Mouse (Mus musculus) layer of hippocampus, adult 18-20 months (tissue): Measurements from ENCODE around the gene Gpam. TPM values are rescaled to one million over a fixed set of nuclear protein-coding genes. Genes with fewer than 3 reads are reported as not detected.

Source experiments
- DNase-seq, 2 experiments: peaks; one replicate each; pipeline ENCODE4 v3.0.0; 2022; ENCODE audit warnings: low spot score in 2 of 2
- total RNA-seq, 2 experiments: library from RNA; stranded (reverse); gene quantifications; 2 replicates each; pipeline ENCODE4 v1.2.3; 2021

The Gpam gene
- total RNA-seq, 2 experiments from 2014 or later, result 42.5 to 43.4 TPM

DNA sequence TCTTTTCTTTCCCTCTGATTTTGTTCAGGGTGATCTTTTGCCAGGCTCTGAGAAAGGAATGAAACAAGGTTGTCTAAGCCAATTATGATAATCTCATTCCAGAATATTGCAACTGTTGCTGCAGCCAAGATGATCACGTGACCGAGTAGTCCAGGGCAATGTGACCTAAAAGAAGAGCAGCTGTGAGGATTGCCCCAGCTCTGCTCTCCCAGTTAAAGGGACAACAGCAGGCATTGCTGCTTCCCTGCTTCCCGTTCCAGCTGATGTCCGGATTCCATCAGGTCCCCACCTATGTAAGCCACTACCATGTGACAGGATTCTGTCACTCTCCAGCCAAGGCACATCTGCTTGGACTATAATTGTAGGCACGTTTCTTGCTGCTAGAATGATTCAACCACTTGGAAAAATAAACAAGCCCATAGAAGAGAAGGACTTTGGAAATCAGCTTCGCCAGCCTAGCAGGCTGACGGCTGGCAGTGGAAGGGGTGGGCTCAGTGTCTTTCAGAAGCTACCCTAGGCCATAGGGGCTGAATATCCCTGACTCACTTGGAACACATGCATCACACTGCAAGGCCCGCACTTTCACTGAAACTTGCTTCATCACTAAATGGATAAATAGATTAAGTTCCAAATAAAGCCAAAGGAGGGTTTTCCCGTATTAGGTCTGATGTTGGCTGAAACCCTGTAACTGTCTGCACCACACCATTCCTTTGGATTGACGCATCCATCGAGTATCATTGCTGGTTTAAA, 23.8 kb downstream of the Gpam start:
- DNase-seq, result peak; percentile 32 to 70

DNA sequence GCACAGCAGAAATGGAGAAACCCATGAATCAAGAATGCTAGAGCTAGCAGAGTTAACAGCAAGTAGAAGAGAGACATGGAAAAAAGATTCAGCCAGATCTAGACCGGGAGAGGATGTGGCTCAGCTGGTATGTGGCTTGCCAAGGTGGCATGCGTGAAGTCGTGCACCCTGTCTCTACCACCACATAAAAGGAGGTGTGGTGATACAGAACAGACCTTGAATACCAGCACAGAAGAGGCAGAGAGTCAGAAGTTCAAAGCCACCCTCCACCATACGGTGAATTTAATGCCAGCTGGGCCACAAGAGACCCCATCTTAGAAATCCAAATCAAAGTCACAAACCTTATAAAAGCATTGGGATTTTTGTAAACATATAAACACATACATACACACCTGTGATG, 25.4 kb downstream of the Gpam start:
- no peak for DNase-seq

DNA sequence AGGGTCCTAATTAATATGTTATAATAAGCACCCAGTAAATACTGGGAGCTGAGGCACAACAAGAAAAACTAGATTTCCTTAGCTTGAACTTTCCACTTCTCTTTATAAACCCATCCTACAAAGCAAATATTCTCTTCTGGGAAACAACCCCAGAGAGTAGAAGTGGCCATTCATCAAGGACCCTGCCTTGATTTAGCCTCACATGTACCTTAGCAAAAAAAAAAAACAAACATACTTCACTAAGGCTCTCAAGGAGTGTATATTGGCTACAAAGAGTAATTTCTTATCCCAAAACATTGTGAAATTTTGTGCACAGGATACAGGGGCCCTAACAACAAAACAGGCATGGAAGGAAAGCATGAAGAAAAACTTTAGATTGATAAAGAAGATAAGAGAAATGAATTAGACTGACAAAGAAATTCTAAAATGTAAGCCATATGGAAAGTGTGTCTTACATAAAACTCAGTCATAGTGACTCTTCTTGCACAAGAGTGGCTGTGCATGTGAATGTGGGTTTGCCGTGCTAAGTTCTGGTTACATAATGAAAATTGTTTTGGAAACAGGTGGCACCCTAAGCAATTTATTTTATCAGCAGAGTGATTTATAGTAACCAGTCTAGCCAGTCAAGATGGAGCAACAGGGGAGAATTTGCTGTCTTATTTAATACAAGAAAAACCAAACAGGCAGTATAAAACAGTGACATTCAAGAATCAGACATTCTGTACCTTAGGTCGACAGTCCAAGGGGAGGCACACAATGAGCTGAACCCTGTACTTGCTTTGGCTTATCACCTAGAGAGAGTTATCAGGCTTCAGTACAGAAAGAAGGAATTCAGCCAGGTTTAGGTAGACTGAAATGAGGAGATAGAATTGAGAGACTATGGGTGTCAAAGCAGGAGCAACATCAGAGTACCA, 26.6 kb downstream of the Gpam start:
- peak in 1 of 2 experiments; percentile 28 for DNase-seq

DNA sequence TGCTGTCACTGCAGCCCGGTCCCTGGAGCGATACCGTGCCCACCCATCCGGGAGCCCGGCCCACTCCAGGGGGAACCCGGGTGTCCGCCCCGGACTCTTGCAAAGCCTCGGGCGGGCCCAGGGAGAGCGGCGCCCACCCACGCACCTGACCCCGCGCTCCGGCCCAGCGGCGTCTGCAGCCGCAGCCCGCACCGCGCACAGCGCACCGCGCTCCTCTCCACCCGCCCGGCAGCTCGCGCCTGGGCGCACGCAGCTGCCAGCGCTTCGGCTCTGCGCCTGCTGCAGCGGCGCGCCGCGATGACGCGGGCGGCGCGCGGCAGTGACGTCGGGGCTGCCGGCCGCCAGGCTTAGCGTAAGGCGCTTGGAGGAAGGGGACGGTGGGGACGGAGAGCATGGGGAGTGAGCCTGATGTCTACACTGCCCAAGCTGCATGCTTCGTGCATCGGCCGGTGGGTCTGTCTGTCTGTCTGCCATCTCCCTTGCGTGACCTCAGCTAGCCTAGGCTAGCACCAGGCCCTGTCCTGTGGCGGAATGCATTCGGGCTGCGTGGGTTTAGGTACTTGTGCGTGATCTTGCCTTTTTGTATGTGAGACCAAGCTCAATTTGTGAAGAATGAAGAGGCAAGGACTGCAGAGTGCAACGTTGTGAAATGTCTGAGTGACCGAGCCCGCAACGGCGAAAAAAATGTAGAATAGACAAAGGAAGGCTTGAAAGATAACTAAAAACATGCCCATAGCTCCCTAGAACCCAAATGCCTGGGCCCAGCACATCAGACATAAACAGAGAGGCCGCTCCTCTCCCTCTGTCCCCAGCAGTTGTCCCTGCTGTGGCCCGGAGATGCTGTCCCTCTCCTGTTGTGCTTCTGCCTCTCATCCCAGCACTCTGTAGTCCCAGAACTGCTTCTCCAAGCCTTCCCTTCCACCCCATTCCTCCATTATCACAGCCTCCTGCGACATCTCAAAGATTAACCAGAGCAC, 27.6 kb downstream of the Gpam start:
- DNase-seq, result peak; percentile 76 to 91

DNA sequence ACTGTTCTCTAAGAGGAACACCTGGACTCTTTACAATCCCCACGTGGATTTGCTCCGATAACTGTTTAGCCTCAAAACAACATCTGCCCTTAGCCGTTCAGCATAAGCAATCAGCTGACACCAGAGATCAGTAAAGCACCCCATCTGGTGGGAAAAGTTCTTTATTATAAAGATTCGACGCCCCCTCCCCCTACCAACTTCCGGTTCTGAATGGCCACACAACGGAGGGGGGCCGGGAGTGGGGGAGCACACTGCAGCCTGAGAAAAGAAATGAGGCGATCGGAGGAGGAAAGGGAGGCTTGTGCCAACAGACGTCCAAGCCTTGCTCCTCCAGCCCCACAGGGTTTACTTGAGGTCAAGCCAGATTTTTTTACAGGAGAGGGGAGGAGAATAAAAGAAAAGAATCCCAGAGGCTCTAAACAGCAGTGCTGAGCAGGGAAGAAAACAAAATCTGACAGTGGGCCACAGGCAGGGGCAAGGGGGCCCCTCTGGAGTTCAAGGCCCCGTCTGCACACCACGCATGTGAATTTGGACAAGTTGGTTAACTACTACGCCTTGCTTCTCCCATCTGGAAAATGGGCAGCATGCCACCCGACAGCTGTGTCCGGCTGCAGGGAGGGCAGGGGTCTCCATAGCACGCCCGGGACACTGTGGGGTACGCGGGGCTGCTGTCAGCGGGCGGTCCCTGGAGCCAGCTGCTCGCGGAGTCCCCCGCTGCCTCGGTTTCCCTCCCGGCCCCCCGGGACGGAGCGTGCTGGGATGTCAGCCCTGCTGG, 28.4 kb downstream of the Gpam start:
- peak in 1 of 2 experiments; percentile 30 for DNase-seq

DNA sequence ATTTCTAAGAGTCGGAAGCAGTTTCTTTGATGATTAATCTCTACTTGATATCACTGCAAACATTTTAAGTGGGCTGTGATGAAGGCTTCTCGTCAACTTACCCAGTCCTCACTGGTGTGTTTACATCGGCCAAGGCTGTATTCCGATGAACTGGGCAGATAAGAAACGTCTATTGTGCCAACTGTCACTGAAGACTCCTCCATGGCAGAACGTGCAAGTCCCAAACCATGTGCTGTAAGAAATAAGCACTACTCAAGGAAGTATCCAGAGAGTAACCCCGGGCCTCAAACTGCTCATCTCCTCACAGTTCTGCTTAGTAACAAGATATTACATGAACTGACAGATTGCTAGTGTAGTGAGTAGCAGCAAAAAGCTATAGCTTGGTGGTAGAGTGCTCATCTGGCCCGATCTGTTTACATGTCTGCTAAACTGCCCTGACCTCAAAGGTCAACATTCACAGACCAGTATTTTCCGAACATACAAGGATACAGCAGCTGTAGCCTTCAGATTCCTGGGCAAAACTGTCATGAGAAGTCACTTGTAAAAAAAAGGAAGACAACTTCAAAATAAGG, 29.6 kb downstream of the Gpam start:
- DNase-seq, result no peak

DNA sequence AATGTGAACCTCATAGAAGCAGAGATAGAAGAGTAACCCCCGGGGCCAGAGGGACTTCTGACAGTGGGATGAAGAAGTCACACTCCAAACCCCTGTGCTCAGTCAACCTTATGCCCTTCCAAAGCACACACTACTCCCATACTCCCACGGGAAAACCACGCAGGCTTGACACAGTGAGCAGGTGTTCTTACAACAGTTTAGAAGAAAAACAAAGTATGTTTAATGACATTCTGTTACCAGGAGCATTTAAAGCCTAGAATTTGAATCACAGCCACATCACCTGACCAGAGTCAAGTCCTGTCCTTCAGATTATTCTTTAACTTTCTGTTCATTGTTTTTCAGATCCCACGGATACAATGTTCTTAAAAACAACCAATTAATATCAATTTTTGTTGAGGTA, 30.4 kb downstream of the Gpam start:
- DNase-seq, result no peak

DNA sequence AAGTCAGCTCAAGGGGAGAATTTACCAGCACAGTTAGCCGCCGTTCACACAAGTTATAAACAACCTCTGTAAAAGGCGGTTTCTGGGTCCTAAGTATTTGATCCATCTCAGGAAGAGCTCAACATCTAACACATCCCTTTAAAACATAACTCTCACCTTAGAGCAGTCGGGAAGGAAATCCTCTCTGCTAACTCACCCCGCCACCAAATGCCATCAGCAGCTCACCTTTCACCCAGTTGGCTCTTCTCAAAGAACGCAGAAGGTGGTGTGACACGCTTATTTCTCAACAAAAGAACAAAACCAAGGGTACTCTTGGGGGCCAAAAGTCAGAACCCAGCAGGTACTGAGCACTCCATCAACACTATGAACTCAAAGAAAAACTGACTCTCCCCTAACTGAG, 31.5 kb downstream of the Gpam start:
- DNase-seq, result no peak

DNA sequence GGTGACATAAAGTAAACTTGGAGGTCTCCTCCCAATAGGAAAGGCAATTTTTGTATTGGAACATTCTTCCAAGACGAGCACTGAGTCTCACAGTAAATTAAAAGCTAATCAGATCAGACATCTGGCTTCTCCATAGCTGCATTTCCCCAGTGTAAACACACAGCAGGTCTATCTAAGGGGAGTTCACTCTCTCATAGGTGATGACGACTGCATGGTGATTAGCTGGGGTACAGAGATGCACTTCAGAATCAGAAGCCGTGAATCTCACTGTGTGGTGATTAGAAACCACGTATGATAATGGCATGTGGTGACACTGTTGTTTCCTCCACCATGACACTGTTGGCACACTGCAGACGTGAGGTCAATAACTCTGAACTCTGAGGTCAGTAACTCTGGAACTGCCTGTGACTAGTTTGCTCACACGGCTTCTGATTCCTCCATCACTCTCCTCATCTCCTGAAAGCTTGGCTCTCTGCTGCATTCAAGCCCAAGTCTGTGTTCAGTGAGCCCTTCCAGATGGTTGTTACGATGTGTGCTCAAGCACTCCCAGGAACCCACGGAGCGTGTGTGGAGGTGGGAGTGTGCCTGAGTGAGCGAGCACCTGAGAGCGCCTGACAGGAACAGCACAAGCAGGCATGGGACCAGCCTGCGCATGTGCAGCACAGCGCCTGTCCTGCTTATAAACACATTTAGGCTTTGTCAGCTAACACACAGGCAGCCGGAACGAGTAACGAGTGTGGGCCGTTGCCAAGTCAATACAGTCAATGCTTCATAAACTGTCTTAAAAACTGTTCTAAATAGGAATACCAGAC, 35.2 kb downstream of the Gpam start:
- DNase-seq, result peak; percentile 29 to 68

DNA sequence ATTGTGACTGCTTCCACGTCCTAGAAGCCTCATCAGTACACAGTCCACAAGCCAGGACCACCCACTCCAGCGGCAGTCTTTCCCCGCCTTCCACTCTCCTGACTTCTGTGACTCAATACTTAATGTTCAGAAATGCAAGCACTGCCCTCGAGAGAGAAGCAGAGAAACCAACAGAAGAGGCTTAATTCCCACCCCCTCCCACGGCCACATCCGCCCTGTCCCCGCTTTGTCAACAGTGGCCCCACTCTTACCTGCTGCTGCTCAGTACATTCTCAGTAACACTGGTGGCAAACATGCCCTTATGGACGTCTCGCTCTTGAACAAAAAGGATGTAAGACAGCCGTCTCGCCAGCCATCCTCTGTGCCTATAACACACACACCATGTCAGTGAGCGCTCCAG, 36.2 kb downstream of the Gpam start:
- no peak for DNase-seq

DNA sequence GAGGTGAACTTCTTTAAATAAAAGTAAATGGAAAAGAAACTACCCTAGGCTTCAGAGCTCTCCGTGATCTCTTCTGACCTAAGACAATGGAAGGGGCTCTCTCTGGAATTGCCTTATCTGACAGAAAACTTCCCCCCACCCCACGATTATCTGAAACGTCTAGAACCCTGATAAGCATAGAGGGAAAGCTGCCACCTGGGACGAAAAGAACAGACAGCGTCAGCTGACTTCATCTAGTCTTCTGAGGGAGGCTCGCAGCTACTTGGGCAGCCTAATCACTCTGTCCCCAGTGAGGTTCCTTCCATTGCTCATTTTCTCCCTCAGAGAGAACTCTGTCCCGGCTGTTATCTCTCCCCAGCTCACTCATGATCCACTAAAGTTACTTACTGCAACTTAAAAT, 36.9 kb downstream of the Gpam start:
- no peak for DNase-seq

DNA sequence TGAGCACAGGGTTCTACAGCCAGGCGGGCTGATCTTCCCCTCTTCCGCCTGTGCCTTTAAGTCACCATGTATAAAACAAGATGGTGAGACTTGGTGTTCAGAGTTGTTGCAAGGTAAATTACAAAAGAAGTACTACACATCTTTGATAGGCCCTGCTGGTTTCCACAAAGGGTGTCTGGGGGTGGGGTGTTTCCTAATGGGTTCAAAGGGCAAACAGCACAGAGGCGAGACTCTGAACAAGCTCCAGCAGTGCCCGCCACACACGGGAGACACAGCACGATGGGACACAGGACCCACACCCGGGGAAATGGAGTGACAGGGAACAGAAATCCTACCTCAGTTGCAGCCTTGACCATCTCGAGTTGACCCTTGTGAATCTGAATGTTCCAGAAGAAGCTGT, 39.3 kb downstream of the Gpam start:
- no peak for DNase-seq

DNA sequence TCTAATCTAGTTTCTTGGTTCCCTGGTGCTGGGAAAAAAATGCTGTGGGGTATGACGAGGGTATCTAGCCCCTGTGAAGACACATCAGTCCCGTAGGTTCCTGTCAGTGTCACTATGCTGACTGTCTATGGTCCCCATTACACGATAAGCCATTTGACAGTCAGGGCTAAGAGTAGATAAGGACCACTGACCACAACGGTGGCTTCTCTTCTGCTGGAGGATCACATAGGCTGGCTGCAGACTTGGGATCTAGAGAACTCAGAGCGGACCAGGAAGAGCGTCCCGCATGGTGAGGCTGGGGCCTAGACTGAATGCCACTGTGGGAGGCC, 41.2 kb downstream of the Gpam start:
- no peak for DNase-seq

DNA sequence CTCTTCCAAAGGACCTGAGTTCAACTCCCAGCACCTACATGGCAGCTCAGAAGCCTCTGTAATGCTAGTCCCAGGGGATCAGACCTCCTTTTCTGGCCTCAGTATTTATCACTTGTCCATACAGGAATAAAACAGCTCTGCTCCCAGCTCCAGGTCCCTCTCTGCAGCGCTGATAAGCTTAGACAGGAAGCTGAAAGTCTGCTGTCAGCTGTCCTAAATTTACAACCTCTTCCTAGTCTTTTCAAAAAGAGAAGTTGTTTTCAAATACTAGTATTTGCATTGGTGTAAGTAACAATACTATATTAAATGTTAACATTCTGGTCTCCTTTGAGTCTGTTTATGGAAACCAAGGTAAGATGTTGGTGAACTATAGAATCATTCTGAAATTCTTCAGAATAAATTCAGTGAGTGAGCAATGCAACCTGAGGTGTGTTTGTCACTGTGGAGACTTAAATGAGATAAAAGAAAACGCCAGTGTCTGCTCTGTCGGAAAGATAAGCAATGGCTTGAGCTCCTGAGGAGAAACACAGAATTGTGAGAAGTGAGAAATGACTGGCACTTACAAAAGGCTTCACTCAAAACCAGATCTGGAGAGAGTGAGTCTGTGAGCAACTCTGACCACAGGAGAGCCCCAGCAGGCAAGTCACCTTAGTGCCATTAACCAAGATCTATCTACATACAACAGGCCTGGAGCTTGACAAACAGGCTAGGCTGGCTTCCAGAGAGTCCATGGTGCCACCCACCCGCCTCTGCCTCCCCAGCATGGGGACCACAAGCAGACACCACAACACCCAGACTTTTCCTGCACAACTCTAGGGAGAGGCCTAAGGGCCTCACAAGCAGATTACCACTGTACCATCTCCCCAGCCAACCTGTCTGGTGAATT, 41.8 kb downstream of the Gpam start:
- no peak for DNase-seq

DNA sequence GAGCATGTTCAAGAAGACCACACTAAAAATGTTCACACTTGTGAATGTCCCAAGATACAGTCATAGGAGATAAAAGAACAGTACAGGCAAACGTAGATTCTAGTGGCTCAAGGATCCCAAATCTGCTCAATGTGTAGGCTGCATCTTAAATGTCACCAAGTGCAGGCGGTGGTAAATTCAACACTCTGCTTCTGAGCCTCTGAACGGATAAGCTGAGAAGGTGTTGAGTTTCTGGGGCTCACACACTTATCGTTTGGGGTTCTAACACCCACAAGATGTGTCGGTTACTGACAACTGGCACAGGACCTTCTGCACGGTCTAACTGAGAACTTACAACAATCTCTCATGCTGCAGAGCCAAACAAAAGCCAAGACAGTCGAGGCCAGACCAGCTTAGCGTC, 50.2 kb downstream of the Gpam start:
- no peak for DNase-seq

DNA sequence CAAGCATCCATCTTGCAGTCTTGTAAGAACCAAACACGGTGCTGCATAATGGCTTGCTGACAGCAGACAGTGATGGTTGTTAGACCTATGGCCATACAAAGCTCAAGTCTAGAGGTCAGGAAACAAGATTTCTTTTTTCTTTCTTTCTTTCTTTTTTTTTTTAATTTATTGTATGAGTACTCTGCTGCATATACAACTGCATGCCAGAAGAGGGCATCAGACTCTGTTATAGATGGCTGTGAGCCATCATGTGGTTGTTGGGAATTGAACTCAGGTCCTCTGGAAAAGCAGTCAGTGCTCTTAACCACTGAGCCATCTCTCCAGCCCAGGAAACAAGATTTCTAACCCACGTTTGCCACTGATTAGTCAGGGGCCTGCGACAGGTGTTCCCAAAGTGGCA, 54.0 kb downstream of the Gpam start:
- no peak for DNase-seq

DNA sequence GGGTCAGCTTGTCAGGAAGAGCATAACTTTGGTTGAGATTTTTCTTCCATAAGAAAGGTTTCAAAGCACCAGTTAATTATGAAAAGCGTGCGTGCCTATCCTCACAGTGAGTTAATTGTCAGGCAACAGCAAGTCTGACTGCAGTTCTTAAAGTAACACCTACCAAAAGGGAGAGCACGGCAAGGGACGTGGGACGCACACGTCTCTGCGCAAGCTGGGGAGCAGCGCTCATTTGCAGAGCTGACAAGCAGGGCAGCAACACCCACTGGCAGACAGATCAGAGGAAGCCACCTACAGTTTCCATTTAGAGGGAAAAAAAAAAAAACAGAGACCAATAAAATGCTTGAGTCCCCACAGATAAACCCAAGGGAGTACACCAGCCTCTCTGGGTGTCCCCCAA, 58.0 kb downstream of the Gpam start:
- DNase-seq, result peak; percentile 19 to 47

DNA sequence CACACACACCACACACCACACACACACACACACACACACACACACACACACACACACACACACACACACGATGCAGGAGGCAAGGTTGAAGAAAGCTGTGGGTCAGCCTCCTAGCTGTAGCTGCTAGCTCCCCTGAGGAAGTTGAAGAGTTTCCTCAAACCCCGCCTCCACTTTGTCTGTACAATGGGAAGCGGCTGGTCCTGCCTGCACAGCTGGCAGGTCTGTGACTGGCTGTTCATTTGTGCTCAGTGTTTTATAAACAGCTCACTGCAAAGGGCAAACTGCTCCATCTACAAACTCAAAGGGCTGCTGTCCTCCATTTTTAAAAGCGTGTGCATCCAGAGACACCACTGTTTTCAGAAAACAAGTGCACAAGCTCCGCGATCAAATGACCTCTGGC, 63.8 kb downstream of the Gpam start:
- DNase-seq, result no peak
